Mouse (Mus musculus): ENCODE data around the gene Cenpm. TPM values are rescaled to one million over a fixed set of nuclear protein-coding genes. Genes with fewer than 3 reads are reported as not detected.

Gene Cenpm
- total RNA-seq, 2 experiments from 2014 or later, result 5.1 to 5.3 TPM

DNA sequence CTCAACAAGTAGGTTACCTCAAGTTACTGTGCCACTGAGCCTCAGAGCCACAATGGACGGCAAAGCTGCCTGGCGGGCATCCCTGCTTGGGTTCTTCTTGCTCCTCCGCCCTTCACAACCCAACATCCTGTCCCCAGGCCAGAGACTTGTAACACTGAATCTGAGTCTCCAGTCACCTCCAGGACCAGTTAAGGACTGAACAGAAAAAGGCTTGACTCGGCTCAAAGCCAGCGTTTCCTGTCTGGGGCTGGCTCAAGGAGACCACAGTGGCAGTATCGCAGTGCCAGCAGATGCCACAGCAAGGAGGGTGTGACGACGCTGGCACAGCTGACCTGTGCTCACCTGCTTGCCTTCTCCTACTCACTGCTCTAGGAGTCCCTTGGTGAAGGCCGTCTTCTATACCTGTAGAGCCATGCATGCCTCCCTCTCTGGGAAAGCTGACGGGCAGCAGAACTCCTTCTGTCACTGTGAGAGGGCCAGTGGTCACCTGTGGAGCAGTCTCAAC, 47.2 kb downstream of the Cenpm start:
- DNase-seq (ENCODE audit: low spot score in 2 of 2), result no peak

DNA sequence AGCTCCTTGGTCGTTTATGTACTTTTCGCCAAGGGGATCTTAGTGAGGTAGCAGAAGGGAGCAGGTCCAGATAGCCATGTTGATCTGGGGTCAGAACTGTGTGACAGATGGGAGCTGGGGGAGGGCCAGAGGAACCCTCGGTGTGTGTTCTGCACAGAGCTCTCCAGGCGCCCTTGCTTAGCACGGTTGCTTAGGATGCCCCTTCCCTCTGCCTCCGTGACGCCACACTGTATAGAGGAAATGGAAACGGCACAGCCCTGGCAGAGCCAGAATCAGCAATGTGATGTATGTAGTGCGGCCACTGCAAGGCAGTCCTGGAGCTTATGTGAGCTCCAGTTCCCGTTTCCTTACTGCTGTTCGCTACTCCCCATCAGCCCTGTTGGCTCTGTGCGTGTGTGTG, 48.2 kb downstream of the Cenpm start:
- DNase-seq (ENCODE audit: low spot score in 2 of 2), result no peak

DNA sequence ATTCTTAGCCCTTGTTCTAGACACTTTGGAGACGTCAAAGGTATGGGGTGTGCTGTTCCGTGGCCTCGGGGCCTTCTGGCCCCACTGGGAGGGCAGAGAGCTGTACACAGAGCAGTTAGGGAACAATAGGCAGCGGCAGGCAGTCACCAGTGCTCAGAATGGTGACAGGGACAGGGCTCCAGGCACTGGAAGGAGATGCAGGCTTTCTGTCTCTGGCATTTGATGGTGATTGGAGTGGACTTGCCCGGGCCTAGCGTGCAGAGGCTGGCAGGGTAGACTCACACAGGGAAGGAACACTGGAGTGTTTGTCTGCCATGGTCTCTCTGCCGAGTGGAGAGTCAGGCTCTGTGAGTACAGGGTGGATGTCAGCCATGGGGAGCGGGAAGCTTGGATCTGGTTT, 51.9 kb downstream of the Cenpm start:
- DNase-seq (ENCODE audit: low spot score in 2 of 2), result no peak

DNA sequence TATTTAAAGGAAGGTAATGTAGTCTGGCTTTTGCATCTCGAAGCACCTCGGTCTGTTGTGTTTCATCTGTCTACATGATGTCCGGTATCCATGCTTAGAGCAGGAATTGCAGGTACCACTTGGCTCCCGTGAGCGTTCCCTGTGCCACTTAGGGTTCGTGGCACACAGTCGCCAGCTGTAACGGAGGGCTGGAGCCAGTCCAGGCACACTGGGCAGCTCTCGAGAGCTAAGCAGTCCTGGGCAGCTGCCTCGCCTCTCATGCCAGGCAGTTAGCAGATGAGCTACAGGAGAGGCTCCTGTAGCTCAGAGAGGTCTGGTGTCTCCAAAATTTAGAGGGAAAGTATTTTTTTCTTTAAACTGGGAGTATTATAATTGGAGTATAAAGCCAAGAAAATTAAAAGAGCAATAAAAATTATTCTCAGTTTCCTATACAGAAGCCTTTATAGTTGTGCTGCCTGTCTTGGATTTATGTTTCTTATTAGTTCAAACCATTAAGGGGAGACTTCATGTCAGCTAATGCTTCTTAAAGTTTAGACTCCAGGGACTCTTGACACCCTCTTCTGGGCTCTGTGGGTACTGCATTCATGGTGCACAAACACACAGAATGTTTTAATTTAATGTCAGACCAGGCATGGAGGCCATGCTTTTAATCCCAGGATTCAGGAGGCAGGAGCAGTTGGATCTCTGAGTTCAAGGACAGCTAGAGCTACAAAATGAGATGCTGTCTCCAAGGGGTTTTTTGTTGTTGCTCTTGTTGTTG, 55.9 kb downstream of the Cenpm start:
- DNase-seq (ENCODE audit: low spot score in 2 of 2), result no peak

DNA sequence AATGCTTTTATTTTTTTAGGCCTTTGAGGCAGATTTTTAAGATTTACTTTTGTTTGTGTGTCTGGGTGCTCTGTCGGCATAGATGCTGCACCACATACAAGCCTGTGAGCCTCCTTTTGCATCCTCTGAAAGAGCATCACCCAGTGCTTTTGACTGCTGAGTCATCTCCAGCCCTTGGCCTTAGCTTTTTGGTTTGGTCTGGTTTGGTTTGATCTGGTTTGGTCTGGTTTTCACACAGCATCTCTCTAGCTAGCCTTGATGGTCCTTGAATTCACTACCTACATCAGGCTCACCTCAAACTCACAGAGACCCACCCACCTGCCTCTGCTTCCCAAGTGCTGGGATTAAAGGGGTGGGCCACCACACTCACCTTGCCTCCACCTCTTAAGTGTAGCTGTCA, 56.6 kb downstream of the Cenpm start:
- no peak for DNase-seq (ENCODE audit: low spot score in 2 of 2)

DNA sequence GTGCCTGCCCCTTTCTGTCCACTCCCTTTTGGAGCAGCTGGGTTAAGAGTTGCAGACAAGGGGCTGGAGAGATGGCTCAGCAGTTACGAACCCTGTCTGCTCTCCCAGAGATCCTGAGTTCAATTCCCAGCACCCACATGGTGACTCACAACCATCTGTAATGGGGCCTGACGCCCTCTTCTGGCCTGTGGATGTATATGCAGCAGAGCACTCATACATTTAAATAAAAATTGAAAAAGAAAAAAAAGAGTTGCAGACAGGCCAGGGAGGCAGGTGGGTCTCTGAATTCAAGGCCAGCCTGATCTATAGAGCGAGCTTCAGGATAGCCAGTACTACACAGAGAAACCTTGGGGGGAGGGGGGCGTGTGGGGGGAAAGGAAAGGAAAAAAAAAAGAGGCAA, 57.1 kb downstream of the Cenpm start:
- no peak for DNase-seq (ENCODE audit: low spot score in 2 of 2)

DNA sequence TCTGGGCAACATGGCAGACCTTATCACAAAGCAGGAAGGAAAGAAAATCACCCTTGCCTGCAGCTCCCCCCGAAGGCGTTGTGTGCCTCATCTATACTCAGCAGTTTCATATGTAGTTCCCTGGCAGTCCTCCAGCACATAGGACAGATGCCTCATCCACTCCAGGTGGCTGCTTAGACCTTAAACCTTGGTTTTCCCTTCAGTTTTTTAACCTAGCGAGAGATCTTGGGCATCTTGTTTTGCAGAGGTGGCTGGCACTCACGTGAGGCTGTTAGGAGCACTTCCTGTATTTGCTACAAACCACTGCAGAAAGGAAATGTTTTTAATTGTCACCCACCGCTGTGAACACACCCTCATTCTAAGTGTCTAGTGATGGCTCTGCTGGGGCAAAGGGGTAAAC, 57.6 kb downstream of the Cenpm start:
- DNase-seq (ENCODE audit: low spot score in 2 of 2), result no peak

DNA sequence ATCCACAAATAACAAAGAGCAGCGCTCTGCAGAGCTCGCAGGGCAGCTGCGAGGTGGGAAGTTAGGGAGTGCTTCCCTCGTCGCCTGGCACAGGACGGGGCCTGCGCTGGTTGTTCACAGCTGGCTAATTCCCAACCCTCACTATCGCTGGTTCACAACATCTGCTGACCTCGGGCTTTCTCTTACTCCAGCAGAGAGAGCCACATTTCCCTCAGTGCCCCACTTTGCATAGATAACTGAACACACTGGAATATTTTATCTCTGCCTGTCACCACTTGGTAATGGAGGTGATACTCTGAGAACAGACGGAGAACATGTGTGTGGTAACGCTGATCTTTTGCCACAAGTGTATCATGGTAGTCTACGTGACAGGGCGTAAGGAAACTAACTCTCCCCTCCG, 58.4 kb downstream of the Cenpm start:
- DNase-seq (ENCODE audit: low spot score in 2 of 2), result no peak

DNA sequence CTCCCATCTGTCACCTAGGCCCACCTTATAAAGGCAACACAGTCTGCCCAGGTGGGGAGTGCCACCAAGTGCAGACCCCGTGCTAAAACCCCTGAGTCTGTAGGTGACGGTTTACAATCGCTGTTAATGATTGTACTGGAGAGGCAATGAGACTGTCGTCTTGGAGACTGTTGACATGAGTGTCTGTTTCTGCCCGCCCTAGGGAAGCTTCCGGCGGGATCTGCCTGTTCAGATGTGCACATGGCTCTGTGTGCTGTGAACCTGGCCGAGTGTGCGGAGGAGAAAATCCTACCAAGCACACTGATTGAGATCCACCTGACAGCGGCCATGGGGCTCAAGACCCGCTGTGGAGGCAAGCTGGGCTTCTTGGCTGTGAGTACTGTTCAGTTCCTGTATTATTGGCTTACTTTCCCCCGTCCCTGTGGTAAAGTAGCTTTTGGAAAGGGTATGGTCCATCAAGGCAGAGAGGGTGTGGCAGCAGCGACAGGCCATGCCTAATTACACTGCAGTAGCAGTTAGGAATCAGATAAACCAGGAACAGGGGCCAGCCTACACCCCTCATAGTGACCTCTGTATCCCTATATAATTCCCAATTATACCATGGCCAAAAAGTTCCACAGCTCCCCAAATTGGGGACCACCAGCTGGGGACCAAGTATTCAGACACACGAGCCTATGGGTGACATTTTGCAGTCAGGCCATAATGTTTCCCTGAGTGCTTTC, 59.3 kb downstream of the Cenpm start:
- DNase-seq (ENCODE audit: low spot score in 2 of 2), result no peak

DNA sequence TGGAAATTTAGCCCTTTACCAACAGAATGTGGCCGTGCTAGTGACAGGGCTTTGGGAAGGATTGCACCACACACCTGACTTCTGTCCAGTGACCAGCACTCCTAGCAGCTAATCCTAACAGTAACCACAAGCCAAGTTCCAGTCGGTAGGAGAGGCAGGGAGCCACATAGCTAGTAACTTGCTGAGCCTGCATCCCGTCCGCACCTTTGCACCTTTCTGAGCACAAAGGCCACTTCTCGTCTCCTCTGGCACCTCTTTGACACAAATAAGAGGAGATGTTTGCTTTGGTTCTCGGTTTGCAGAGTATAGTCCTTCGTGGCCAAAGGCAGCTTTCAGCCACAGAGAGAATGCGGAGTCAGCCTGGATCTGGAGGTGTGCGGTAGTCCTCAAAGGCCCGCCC, 59.9 kb downstream of the Cenpm start:
- no peak for DNase-seq (ENCODE audit: low spot score in 2 of 2)

DNA sequence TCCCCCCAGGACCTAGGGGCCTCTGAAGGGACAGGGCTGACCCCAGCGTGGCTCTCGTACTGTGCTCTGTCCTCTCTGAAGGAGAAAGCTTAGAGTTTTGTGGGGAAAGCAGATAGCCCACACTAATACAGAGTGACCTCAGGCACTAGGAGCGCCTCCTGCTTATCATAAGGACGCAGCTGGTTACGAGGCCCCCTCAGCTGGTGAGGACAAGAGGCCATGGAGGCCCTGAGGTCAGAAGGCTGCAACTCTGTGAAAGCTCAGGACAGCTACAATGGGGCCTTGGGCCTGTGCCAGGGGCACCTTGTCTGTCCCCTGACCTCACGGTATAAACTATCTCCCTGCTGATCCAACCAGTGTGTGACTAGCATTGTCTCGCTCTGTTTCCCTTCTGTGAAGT, 60.4 kb downstream of the Cenpm start:
- DNase-seq (ENCODE audit: low spot score in 2 of 2), result no peak

Small RNAs within 50 kb of the gene (microRNA-seq; reads per million reads assigned to microRNA genes)
- 28.9 to 34.6 reads per million in 2 experiments for gene Mir33

Other genes with a start within 250 kb of the Cenpm start
- gene Desi1, start 210.9 kb downstream of the Cenpm start, total RNA-seq (2021), result 100 to 1,000 TPM; 115 to 119 TPM
- 10 to 100 TPM; 93.0 to 98.4 TPM for gene Snu13, start 197.2 kb downstream of the Cenpm start, total RNA-seq (2021)
- not detected for gene 4930407I10Rik, start 185.6 kb downstream of the Cenpm start, total RNA-seq (2021)
- under 1 TPM; 0.18 to 0.31 TPM for gene Mei1, start 174.8 kb downstream of the Cenpm start, total RNA-seq (2021)
- 10 to 100 TPM; 12.7 to 16.2 TPM for gene Ccdc134, start 116.8 kb downstream of the Cenpm start, total RNA-seq (2021)
- 100 to 1,000 TPM; 187 to 189 TPM for gene Srebf2, start 97.6 kb downstream of the Cenpm start, total RNA-seq (2021)
- 1 to 10 TPM; 2.5 to 3.1 TPM for gene Shisa8, start 31.9 kb downstream of the Cenpm start, total RNA-seq (2021)
- gene Tnfrsf13c, start 20.4 kb downstream of the Cenpm start, total RNA-seq (2021), result under 1 TPM; 0.36 to 0.41 TPM
- 10 to 100 TPM; 89.4 to 94.8 TPM for gene 1500009C09Rik, start 7.6 kb upstream of the Cenpm start, total RNA-seq (2021)
- gene Sept3, start 30.1 kb upstream of the Cenpm start, total RNA-seq (2021), result 100 to 1,000 TPM; 583 to 613 TPM
- gene Wbp2nl, start 54.2 kb upstream of the Cenpm start, total RNA-seq (2021), result not detected
- gene Naga, start 94.2 kb upstream of the Cenpm start, total RNA-seq (2021), result 10 to 100 TPM; 38.2 to 39.3 TPM
- gene Pheta2, start 94.2 kb upstream of the Cenpm start, total RNA-seq (2021), result under 1 TPM; 0.39 to 0.45 TPM
- 100 to 1,000 TPM; 147 to 152 TPM for gene Smdt1, start 94.2 kb upstream of the Cenpm start, total RNA-seq (2021)
- 100 to 1,000 TPM; 203 to 221 TPM for gene Ndufa6, start 109.6 kb upstream of the Cenpm start, total RNA-seq (2021)
- gene Cyp2d22, start 135.5 kb upstream of the Cenpm start, total RNA-seq (2021), result 10 to 100 TPM; 33.5 to 33.9 TPM
- not detected for gene Cyp2d11, start 149.3 kb upstream of the Cenpm start, total RNA-seq (2021)
- not detected for gene Cyp2d10, start 162.4 kb upstream of the Cenpm start, total RNA-seq (2021)
- gene Cyp2d9, start 188.7 kb upstream of the Cenpm start, total RNA-seq (2021), result not detected

Measured in layer of hippocampus, postnatal 14 days (tissue).